Mouse (Mus musculus): ENCODE data around the gene Fam71e2.

Fam71e2 gene

GRCm38 (mm10) chr7:4777851-4778637 is 6.9 kb upstream of the Fam71e2 start:
- DNase-seq (ENCODE audit: extremely low spot score, low spot score): no peak

DNA sequence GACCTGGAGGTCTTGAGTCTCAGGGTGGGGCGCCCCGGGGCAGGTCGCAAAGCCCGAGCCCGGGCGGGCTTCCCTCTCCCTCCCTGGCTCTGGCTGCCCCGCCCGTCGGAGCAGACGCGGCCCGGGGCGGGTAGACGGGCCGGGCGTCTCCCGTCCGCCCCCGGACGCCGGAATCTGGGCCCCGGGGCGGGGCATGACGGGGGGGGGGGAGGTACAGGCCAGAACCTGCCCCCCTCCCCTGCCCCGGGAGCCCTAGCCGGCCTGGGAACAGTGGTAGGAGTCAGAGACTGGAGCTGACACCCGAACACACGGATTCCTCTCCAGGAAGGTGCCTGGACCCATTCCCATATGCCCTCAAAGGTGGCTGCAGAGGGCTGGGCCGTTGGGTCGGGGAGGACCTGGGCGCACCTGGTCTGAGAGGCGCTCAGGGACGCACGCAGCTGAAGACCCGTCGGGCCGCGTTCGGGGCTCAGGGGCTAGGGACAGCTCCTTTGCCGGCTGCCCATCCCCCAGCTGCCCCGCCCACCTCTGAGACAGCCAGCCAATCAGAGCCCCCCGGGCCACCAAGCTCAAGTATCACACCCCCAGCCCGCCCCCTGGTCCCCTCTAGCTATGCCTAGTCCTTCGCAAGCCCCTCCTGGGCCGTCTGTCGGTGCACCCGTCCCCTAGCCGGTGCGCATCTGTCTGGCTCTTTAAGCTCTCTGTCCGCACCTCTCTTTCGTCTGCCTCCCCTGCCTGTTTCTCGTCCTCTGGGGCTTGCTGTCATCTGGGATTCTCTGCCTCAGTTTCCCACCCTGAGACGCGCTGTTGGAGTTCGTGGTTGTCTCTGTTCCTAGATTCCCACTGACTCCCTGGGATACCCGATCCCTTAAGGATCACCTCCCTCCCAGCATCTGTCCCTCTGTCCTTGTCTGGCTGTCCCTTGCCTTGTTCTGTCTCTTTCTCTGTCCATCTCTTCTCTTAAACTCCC is 6.0 kb upstream of the Fam71e2 start:
- peak; percentile 84 for DNase-seq (ENCODE audit: extremely low spot score, low spot score)

DNA sequence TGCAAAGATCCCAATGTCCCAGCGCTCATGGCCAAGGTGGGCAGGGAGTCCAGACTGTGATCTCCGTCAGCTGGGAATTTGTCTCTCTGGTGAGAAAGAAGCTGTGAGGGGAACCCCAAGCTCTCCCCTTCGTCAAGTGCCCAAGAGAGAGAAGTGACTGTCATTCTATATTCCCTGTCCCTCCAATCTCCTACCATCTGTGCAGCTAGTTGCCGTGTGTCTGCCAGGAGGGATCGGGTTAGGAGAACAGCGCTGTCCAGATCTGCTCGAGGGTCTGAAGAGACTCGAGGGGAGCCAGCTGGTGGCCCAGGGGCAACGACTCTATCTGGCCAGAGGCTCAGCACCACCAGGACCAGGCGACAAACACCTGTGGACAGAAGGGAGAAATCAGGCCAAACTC is 5.0 kb upstream of the Fam71e2 start:
- DNase-seq (ENCODE audit: extremely low spot score, low spot score): no peak

GRCm38 (mm10) chr7:4764946-4765710 is 6.0 kb downstream of the Fam71e2 start:
- DNase-seq (ENCODE audit: extremely low spot score, low spot score): no peak

DNA sequence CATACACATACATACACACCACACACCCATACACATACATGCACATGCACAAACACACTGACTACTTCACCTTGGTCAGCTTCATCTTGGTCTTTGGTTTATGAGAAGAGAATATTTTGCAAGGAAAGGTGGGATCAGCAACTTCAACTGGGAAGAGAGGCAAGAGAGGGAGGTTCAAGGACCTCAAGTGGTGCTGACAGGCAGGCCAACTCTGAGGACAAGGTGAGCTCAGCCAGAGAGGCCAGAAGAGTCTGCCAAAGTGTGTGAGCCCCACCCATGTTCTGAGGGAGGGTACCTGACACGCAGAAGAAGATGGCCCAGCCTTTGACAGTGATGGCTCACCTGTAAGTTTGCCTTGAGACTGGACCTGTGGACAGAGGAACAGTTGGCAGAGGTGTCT is 11.4 kb downstream of the Fam71e2 start:
- no peak for DNase-seq (ENCODE audit: extremely low spot score, low spot score)

GRCm38 (mm10) chr7:4752821-4753570 is 18.1 kb downstream of the Fam71e2 start, which contains the start of gene Cox6b2:
Gene Cox6b2 (minus strand): TSS chr7:4753094.
- DNase-seq (ENCODE audit: extremely low spot score, low spot score): peak; percentile 84

DNA sequence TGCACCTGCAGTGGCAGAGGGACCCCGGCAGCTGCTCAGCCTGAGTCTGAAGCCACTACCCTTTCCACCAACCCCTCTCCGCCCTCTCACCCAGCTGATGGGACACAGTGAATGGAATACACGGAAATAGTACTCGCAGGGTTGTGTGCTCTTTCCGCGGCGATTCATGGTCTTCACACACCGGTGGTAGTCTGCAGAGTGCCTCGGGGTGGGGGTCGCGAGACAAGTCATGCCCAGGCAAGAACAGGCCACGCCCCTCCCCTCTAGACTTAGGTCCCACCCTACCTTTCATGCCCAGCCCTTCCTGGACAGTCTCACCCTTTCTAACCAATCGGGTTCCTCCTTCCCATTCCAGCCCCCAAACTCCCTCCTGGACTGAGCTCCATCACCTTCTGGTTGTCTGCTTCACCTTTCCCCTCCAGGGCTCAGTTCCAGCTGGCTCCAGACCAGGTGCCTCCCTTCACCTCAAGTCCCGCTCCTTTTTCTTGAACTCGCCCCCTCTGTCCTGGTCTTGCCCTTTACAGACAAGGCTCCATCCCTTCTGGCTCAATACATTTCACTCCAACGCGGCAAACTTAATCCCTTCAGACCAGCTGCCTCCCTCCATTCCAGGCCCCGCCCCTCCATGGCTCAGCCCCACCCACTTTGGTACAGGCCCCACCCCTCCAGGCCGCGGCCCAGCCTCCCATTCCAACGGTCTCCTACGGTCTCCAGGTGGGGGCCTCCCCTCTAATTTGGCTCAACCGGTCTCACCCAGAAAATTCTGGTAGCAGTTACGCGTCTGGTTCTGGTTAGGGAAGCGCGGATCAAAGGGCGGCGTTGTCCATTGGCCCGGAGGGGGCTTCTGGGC is 18.9 kb downstream of the Fam71e2 start:
- DNase-seq (ENCODE audit: extremely low spot score, low spot score): peak; percentile 31

GRCm38 (mm10) chr7:4749169-4749568 is 21.9 kb downstream of the Fam71e2 start:
- DNase-seq (ENCODE audit: extremely low spot score, low spot score): no peak

DNA sequence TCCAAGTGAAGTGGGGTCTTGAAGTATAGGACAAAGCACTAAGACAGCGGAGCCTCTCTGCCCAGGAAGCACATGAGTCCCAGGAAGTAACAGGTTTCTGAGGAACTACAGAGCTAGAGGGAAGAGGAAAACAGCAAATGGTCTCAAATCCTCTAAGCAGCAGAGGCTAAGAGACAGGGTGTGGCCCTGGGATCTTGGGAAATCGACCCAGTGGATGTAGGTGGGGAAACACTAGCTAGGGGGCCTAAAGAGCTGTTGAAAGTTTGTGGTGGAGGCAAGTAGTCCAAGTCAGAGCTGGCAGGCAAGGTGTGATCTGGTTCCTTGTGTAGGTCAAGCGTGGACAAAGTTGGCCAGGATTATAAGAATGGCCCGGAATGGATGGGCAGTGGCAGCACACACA is 22.8 kb downstream of the Fam71e2 start:
- DNase-seq (ENCODE audit: extremely low spot score, low spot score): no peak

DNA sequence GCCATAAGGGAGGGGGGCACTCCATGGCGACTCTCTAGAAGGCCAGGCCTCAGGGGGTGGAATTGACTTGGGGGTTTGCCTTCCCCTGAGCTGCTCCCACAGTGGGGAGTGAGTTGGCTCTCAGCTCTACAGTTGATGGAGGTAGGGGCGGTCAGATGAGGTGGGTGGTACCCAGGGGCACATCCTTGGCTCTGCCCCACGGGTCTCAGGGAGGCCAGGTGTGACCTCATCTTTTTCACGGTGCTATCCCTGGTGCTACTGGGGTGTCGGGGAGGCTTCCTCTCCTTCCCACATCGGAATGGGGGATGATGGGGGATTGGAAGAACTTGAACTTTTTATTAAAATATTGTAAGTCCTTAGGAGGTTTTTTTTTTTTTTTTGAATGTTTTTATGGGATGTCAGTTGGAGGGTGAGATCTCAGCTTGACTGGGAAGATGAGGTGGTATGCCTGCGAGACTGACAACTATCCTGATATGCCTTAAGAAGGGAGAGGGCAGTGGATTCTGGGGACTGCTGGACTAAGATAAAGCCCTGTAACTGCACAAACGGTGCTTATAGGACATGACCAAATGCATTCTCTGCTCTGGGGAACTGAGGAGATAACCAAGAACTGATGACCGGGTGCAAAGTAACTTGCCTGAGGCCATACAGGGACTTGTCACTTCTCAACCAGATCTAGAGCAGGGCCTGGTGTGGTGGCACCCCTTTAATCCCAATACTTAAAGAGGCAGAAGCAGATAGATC is 23.8 kb downstream of the Fam71e2 start:
- no peak for DNase-seq (ENCODE audit: extremely low spot score, low spot score)

- DNase-seq (ENCODE audit: extremely low spot score, low spot score): no peak
Measured at GRCm38 (mm10) chr7:4746326-4746980, 24.6 kb downstream of the Fam71e2 start.

GRCm38 (mm10) chr7:4744886-4745285 is 26.2 kb downstream of the Fam71e2 start:
- DNase-seq (ENCODE audit: extremely low spot score, low spot score): no peak

DNA sequence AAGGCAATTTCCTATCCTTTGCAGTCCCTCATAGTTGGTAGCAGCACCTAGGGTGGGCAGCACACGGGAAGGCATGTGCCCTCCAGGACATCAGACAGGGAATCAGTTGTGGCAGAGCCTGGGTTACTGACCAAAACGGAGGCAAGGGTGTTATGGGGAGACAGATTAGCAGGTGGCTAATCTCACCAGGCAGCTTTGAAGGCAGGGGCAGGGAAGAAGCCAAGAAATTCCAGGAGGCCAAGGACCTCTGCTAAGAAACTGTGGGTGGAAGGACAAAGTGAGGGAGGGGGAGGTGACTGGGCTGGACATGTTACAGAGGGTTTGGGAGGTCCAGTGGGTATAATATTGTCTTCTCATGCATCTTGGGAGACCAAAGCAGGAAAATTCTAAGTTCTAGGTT is 27.7 kb downstream of the Fam71e2 start:
- no peak for DNase-seq (ENCODE audit: extremely low spot score, low spot score)

GRCm38 (mm10) chr7:4742482-4742819 is 28.7 kb downstream of the Fam71e2 start:
- DNase-seq (ENCODE audit: extremely low spot score, low spot score): no peak

DNA sequence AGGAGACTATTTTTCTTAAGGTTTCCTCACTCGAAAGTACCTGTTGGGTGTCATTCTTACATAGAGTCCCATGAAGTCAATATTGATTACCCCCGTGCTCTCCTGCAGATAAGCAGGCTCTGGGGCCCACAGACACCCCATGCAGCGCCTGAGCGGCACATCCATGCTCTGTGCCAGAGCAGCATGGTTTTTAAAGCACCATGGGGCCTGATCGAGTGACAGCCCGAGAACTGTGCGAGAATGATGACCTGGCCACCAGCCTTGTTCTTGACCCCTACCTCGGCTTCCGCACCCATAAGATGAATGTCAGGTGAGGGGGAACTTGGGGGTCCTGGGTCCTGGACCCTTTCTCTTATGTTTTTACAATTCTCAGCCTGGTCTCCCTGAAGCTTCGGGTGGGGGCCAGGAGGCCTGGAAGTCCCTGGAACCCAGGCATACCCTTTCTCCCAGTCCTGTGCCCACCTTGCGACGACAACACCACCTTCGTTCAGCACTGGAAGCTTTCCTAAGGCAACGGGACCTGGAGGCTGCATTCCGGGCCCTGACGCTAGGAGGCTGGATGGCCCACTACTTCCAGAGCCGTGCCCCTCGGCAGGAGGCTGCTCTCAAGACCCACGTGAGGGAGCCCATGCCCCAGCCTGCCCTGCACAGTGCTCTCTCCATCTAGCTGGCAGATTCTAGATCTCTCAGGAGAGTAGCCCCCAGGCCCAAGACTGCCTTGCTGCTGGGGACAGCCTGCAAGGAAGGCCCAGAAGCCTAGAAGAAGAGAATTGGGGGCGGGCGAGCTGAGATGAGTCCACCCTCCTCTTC is 29.2 kb downstream of the Fam71e2 start:
- no peak for DNase-seq (ENCODE audit: extremely low spot score, low spot score)

DNA sequence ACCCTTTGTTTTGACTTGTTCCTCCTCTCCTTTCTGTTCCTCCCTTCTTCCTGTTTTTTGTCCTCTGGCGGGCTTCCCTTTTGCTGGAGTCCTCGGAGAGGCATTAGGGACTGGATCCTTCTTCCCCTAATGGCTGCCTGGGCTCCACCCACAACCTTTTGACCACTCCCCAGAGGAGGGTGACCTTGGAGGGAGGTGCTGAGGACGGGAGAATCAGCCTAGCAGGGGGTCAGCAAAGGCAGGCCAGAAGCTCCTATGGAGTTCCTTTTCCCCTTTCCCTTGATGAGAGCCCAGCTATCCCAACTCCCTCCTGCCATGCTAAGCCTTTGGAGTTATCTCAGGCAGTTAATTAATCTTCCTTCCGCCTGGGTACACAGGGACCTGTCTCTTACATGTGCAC is 30.0 kb downstream of the Fam71e2 start:
- peak; percentile 41 for DNase-seq (ENCODE audit: extremely low spot score, low spot score)

GRCm38 (mm10) chr7:4740309-4740727 is 30.8 kb downstream of the Fam71e2 start:
- DNase-seq (ENCODE audit: extremely low spot score, low spot score): no peak

Data from neural tube, embryonic 10.5 days (tissue).